Mouse (Mus musculus) neutrophil, adult 5-6 weeks (primary cell): ENCODE results near the gene Myod1. TPM values are rescaled to one million over a fixed set of nuclear protein-coding genes. Genes with fewer than 3 reads are reported as not detected.

ENCODE experiments used
- ATAC-seq: fragments of 151-379, 151-347 bp; 2 replicates; pipeline ENCODE4 v1.8.0; 2017; ENCODE audit warnings: mild to moderate bottlenecking, moderate TSS enrichment; ENCODE audit not compliant: insufficient number of reproducible peaks, poor library complexity, low FRiP score, severe bottlenecking; ENCODE audit errors: extremely low read depth
- total RNA-seq: library from RNA; stranded (forward); fragments of 200-1000 nt; gene quantifications from 2 replicates; pipeline ENCODE4 v1.2.3, GENCODE M21; 2017

Myod1 gene
- total RNA-seq, 1 experiment from 2014 or later: not detected

DNA sequence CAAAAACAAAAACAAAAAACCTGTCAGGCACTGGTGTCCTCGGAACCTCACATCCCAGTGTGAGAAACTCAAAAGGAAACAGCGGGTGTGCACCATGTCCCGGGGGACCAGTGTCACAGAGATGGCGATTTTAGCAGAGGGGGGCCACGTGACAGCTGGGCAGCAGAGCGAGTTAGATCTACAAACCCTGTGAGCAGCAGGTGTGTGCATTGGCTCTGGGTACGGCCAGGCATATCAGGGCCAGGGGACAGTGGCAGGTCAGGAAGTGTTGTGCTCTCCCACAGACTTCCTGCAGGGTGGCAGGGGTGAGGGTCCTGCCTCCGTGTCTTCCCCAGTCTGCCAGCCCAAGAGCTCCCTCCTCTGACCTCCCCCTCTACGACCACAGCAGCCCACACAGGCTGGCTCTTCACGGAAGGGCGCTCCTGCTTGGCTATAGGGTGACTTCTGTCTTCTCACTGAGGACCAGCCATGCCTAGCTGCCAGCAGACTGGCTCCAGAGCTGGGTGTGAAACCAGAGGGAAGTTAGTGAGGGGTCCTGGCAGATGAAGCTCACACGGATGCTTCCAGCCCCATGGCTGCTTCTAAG lies 33.0 kb downstream of the Myod1 start:
- ATAC-seq: peak; percentile 51

GRCm38 (mm10) chr7:46410727-46411126 lies 34.5 kb downstream of the Myod1 start:
- no peak for ATAC-seq

DNA sequence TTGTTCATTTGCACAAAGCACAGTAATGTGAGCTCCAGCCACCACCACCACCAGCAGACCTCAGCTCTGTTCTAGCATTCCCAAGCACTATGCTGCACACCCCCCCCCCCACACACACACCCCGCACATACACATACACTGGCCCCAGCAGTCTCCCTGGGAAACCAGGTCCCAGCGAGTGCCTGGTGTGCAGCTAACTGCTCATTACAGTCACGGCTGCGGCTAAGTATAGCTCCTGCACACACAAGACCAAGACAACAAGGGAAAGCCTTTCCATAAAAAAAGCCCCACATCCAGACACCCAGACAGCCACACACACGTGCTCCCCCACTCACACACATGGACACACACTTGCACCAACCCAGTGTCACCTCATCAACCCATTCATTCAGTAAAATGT lies 36.5 kb downstream of the Myod1 start:
- no peak for ATAC-seq

- ATAC-seq: no peak
These were observed 37.9 kb downstream of the Myod1 start for GRCm38 (mm10) chr7:46413959-46414725.

DNA sequence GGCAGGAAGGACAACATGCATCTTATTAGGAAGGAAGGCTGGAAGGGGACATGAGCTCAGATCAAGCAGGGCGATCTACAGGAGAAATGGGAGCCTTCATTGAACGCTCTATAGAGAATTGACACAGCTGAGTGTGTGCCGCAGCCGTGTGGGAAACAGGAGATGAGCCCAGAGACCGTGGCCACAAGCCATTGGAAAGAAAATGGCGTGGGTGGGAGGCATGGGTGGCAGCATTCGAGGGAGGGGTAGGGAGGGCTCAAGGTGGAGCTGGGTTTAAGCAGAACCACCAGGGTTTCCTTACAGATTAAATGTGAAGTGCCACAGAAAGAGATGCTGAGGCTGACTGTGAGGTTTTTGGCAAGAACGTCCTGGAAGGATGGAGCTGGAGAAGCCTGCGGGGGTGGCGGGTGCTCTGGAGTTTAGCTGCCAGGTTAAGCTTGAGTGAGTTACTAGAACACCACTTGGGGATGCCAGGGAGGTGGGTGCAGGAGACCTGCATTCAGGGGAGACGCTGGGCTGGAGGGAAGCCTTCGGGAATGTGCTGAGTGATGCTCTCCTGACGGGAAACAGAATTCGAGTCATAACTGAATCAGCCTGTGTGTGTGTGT lies 39.6 kb downstream of the Myod1 start:
- ATAC-seq: no peak

DNA sequence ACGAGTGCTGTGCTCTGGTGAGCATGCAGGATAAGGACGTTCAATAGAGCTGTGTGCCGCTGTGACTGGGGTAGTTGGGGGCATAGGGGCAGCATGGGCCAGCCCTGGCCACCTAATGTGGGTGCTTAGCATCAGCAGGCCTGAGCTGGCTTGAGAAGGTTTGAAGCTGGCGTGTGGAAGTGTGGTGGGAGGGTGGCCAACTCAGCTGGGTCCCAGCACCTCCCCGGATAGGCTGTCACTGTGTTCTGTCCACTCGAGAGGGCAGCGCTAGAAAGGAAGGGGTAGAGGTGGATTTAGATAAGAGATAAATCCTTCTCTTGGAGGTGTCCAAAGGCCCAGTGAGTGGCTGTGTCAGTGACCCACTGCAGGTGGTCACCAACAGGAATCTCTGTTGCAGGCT lies 41.2 kb downstream of the Myod1 start:
- no peak for ATAC-seq

GRCm38 (mm10) chr7:46418102-46418622 lies 41.9 kb downstream of the Myod1 start:
- no peak for ATAC-seq

DNA sequence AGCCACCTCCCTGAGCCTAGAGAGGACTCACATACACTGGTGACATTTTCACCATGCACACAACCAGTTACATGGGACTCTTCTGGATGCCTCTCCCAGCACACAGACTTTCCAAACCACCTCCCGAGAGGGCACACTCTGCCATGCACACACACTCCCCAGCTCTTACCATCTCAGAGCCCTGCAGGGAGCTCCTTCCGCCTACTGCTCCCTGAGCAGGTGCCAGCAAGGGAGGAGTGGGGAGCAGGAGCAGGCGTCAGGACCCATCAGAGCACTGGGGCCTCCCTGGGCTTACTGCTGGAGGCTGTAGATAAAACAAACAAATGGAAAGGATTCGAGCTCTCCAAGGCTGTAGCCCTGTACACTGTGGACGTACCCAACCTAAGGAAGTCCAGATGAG lies 45.3 kb downstream of the Myod1 start:
- no peak for ATAC-seq

DNA sequence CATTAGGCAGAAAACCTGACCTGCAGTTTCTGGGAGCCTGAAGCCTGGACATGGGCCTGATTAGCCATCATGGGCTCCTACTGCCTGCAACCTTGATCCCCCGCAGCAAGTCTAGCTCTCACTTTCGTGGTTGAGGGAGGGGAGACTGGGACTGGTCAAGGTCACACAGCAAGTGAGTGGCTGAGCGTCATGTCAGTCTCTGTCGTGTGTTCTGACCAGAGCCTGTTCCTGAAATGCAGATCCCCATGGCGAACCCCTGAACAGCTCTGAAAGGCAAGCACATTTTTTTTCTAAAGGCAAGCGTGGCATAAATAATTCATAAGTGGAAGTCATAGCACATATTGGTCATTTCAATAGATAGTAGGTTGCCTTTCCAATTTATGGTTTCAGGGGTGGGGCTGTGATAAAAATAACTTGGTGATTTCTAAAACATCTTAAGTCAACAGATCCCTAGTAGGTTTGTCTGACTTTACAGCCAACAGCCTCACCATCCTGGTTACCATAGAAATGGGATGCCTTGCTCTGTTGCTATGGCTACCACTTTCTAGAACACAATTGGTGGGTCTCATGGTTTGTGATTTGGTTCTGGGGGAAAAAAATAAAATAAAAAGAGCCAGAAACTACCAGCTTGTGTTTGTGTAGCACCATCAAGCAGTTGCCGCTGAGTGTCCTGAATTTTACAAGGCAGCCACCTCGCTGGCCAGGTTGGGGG lies 45.9 kb downstream of the Myod1 start:
- ATAC-seq: no peak

DNA sequence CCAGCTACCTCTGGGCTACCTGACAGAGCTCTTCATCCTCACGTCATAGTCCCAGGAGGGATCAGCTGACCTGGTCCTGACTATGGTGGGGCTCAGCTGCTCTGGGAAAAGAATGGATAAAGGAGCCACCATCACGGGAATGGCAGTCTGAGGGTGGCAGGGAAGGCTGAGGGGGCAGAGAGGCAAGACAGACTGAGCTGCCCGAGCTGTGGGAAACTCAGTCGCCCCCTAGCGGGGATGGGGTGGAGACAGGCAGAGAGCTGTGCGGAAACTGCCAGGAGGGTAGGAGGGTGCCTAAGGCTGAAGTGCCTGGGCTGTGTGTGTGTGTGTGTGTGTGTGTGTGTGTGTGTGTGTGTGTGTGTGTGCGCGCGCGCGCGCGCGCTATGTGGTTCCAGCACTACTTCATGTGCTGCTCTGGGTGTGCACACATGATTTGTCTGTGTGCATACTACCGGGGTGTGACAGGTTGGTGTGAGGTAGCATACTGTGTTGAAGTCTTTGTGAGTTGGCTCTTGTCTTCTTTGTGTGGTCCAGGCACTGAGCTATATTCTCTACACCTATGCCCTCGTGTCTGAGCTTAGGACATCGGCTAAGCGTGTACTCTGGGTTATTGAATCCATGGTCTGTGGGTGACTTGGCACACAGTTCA lies 46.6 kb downstream of the Myod1 start:
- peak; percentile 51; the same call in 1 of the 2 replicates for ATAC-seq

- no peak for ATAC-seq
These were observed 47.7 kb downstream of the Myod1 start for GRCm38 (mm10) chr7:46423951-46424350.

GRCm38 (mm10) chr7:46425012-46425411 lies 48.7 kb downstream of the Myod1 start:
- ATAC-seq: no peak

Other genes starting within 250 kb of the Myod1 start
- 0.35 TPM in 1 of 2 replicates, not detected in the other for gene Abcc8, start 196.4 kb upstream of the Myod1 start, total RNA-seq
- gene Ush1c, start 138.0 kb upstream of the Myod1 start, total RNA-seq: 0.58 and 1.1 TPM in 2 replicates
- gene Otog, start 135.5 kb upstream of the Myod1 start, total RNA-seq: not detected in 2 replicates
- 0.49 and 0.81 TPM in 2 replicates for gene Kcnc1, start 20.0 kb downstream of the Myod1 start, total RNA-seq